Mouse (Mus musculus) fibroblast of lung, adult 2 months (primary cell): ENCODE measurements at regions not wholly inside any gene's neighbourhood (a gene's known extent, or its start where the extent isn't known, plus 50 kb on each side); places are given as distances from the start of the nearest gene placed in this dataset.

Experiments used
- DNase-seq: peaks from one replicate; pipeline ENCODE4 v3.0.0-alpha.2; 2011; ENCODE audit warnings: low read depth

GRCm38 (mm10) chr4:33552856-33553255 is 242.7 kb downstream of the Rngtt start:
- DNase-seq: no peak

GRCm38 (mm10) chr4:33554606-33555005 is 244.5 kb downstream of the Rngtt start:
- no peak for DNase-seq

GRCm38 (mm10) chr4:33555231-33555933 is 245.3 kb downstream of the Rngtt start:
- no peak for DNase-seq

GRCm38 (mm10) chr4:33555966-33556365 is 245.9 kb downstream of the Rngtt start:
- DNase-seq: no peak

GRCm38 (mm10) chr4:33556661-33557540 is 246.8 kb downstream of the Rngtt start:
- DNase-seq: no peak

- no peak for DNase-seq
Measured at GRCm38 (mm10) chr4:33570274-33570673, 260.2 kb downstream of the Rngtt start.

- no peak for DNase-seq
Measured at GRCm38 (mm10) chr4:33571351-33571750, 261.2 kb downstream of the Rngtt start.

GRCm38 (mm10) chr4:33577631-33578030 is 267.5 kb downstream of the Rngtt start:
- DNase-seq: no peak

GRCm38 (mm10) chr4:33580491-33580890 is 270.4 kb downstream of the Rngtt start:
- DNase-seq: no peak

GRCm38 (mm10) chr4:33581180-33581591 is 271.1 kb downstream of the Rngtt start:
- no peak for DNase-seq

- no peak for DNase-seq
Measured at GRCm38 (mm10) chr4:33581766-33582525, 271.8 kb downstream of the Rngtt start.

GRCm38 (mm10) chr4:33582986-33583720 is 273.0 kb downstream of the Rngtt start:
- DNase-seq: no peak

- no peak for DNase-seq
Measured at GRCm38 (mm10) chr4:33583979-33584907, 274.1 kb downstream of the Rngtt start.

GRCm38 (mm10) chr4:33585821-33586220 is 275.7 kb downstream of the Rngtt start:
- DNase-seq: no peak

- DNase-seq: no peak
Measured at GRCm38 (mm10) chr4:33586290-33586614, 276.1 kb downstream of the Rngtt start.

- DNase-seq: peak; percentile 40
Measured at GRCm38 (mm10) chr4:33586615-33587451, 276.7 kb downstream of the Rngtt start.

GRCm38 (mm10) chr4:33587666-33588065 is 277.6 kb downstream of the Rngtt start:
- DNase-seq: peak; percentile 29

- no peak for DNase-seq
Measured at GRCm38 (mm10) chr4:33588127-33588526, 278.0 kb downstream of the Rngtt start.

GRCm38 (mm10) chr4:33589207-33589606 is 279.1 kb downstream of the Rngtt start:
- no peak for DNase-seq
